Mouse (Mus musculus): ENCODE results near the gene Prss54.

Prss54 gene

GRCm38 (mm10) chr8:95576240-95576639 lies at the start of gene Prss54:
Gene Prss54, minus strand, starts transcription at chr8:95576340.
- in situ Hi-C loops (cut with MboI; ENCODE audit: low sequenced_read_pairs): no loop called here

DNA sequence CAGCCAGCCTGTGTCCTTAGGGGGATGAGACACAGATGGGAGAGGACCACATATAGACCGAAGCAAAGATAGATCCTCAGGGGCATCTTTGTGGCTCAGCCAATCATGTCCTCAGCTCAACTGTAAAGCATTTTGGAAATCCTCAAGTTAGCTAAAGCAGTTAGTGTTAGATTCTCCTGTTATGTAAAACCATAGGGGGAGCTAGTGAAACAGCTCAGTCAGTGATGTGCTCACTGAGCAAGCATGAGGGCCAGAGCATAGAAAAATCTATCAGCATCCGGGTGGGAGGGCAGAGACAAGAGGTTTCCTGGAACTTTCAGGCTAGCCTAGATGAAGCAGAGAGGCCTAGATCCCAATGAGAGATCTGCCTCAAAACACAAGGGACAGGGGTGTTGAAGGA lies 48.7 kb upstream of the Prss54 start:
- in situ Hi-C loops (cut with MboI; ENCODE audit: low sequenced_read_pairs): loop anchor here (25.0 kb wide), 1 partner anchor 287 kb away; no protein-coding TSS in a partner anchor

GRCm38 (mm10) chr8:95620046-95620445 lies 43.9 kb upstream of the Prss54 start:
- in situ Hi-C loops (cut with MboI; ENCODE audit: low sequenced_read_pairs): loop anchor here (25.0 kb wide), 1 partner anchor 292 kb away; no protein-coding TSS in a partner anchor

GRCm38 (mm10) chr8:95616383-95616782 lies 40.2 kb upstream of the Prss54 start:
- in situ Hi-C loops (cut with MboI; ENCODE audit: low sequenced_read_pairs): loop anchor here (25.0 kb wide), 1 partner anchor 296 kb away; no protein-coding TSS in a partner anchor

- in situ Hi-C loops (cut with MboI; ENCODE audit: low sequenced_read_pairs): loop anchor here (25.0 kb wide), 1 partner anchor 301 kb away; no protein-coding TSS in a partner anchor
Observed at GRCm38 (mm10) chr8:95611769-95612168, 35.6 kb upstream of the Prss54 start.

GRCm38 (mm10) chr8:95610749-95611148 lies 34.6 kb upstream of the Prss54 start:
- in situ Hi-C loops (cut with MboI; ENCODE audit: low sequenced_read_pairs): loop anchor here (25.0 kb wide), 1 partner anchor 302 kb away; no protein-coding TSS in a partner anchor

DNA sequence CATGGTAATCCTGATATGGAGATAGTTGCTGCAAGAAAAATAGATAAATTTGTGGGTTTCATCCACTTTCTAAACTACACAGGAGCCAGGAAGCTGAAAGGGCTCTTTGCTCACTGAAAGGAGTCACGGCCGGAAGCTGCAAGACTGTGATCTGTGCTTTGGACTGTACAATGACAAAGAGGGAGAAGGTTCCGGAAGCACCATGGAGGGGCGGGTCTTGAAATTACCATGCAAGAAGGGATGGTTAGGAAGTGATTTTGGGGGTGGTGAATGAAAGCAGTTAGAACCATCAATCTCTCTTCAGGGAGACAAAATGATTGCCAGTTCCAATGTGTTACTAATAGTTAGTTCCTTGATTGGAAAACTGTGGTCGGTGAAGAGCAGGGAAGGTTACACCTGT lies 33.3 kb upstream of the Prss54 start:
- in situ Hi-C loops (cut with MboI; ENCODE audit: low sequenced_read_pairs): loop anchor here (25.0 kb wide), 1 partner anchor 303 kb away; no protein-coding TSS in a partner anchor

- in situ Hi-C loops (cut with MboI; ENCODE audit: low sequenced_read_pairs): loop anchor here (25.0 kb wide), 1 partner anchor 305 kb away; no protein-coding TSS in a partner anchor
Observed at GRCm38 (mm10) chr8:95607210-95607609, 31.1 kb upstream of the Prss54 start.

DNA sequence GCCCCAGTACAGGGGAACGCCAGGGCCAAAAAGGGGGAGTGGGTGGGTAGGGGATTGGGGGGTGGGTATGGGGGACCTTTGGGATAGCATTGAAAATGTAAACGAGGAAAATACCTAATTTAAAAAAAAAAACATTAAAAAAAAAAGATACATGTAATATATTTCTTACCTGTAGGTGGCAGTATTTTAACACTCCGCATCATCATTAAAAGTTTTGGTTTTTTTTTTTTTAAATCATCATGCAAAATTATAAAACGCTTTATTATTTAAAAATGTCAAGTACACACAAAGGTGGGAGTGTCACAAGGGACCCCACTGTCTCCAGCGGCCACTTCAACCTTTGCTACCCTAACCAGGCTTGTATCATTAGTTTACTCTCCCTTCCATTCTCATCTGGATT lies 30.4 kb upstream of the Prss54 start:
- in situ Hi-C loops (cut with MboI; ENCODE audit: low sequenced_read_pairs): loop anchor here (25.0 kb wide), 1 partner anchor 306 kb away; no protein-coding TSS in a partner anchor

GRCm38 (mm10) chr8:95602168-95602567 lies 26.0 kb upstream of the Prss54 start:
- in situ Hi-C loops (cut with MboI; ENCODE audit: low sequenced_read_pairs): loop anchor here (5.0 to 25.0 kb wide), 2 partner anchors 80 to 310 kb away; no protein-coding TSS in a partner anchor

DNA sequence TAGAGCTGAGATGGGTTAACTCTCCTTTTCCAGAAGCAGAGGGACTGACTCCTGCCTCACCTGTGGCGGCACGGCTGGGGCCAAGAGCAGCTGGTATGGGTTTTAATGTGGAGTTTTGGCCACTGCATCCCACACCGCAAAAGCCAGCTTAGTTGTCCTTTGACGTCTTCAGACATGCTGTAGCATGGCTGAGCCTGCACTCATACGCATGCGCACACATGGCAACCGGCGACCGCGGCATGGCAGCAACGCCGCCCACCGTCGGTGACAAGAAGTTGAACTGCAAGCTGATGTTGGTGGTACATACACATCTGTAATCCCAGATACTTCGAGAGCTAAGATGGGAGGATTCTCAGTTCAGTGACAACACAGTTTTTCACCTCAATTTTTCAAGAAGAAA lies 25.2 kb upstream of the Prss54 start:
- in situ Hi-C loops (cut with MboI; ENCODE audit: low sequenced_read_pairs): loop anchor here (5.0 to 25.0 kb wide), 2 partner anchors 81 to 311 kb away; no protein-coding TSS in a partner anchor

- in situ Hi-C loops (cut with MboI; ENCODE audit: low sequenced_read_pairs): loop anchor here (5.0 to 25.0 kb wide), 2 partner anchors 82 to 312 kb away; no protein-coding TSS in a partner anchor
Observed at GRCm38 (mm10) chr8:95599861-95600260, 23.7 kb upstream of the Prss54 start.

DNA sequence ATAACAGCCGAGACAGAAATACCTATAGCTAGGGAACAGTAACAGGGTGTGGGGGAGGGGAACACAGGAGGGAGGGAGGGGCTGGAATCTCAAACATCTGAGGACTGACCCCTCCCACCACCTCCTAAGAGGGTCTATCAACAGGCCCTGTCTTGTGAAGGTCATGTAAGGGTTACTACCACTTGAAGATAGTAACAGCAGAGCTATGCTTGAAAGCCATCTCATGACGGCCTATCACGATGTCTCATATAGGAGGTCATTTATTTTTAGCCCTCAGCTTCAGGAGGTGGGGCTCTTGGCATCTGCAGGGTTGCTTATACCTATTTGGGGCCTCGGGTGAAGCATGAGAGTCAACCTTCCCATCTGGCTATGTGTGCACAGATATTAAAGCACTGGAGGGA lies 20.7 kb upstream of the Prss54 start:
- in situ Hi-C loops (cut with MboI; ENCODE audit: low sequenced_read_pairs): no loop called here

DNA sequence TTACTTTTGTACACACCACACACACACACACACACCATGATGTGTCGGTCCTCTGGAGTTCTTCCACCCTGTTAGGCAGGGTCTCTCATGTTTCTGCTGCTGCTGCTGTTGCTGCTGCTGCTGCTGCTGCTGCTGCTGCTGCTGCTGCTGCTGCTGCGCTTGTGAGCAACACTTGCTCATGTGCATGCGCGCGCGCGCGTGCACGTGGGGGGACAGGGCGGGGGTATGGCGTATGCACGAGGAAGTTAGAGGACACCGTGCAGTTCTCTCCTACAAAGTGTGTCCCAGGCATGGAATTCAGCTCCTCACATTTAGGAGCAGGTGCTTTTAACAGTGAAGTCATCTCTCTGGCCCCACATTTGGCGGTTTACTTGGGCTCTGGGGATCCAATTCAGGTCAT lies 19.0 kb upstream of the Prss54 start:
- in situ Hi-C loops (cut with MboI; ENCODE audit: low sequenced_read_pairs): no loop called here

DNA sequence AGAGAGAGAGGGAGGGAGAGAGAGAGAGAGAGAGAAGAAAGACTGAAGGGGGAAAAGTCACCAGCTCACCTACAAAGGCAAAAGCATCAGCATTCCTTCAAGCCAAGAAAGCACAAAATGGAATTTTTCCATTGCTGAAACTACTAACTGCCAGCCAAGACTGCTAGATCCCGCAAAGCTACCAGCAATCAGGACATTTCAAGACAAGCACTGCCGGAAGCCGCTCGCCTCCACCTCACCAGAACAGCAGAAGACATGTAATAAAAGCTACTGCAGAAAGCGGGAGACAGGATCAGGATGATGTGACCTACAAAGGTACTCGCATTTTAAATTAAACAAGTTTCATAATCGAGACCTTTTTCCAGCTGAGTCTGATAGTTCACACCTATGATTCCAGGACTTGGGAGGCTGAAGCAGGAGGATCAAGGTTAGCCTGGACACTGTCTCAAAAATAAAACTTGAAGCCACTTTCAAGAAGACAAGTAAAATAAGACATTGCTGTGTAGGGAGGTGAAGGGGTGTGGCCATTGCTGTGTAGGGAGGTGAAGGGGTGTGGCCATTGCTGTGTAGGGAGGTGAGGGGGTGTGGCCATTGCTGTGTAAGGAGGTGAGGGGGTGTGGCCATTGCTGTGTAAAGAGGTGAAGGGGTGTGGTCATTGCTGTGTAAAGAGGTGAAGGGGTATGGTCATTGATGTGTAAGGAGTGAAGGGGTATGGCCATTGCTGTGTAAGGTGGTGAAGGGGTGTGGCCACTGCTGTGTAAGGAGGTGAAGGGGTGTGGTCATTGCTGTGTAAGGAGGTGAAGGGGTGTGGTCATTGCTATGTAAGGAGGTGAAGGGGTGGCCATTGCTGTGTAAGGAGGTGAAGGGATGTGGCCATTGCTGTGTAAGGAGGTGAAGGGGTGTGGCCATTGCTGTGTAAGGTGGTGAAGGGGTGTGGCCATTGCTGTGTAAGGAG lies 17.6 kb upstream of the Prss54 start:
- in situ Hi-C loops (cut with MboI; ENCODE audit: low sequenced_read_pairs): no loop called here

GRCm38 (mm10) chr8:95592131-95592780 lies 16.1 kb upstream of the Prss54 start:
- in situ Hi-C loops (cut with MboI; ENCODE audit: low sequenced_read_pairs): no loop called here

- in situ Hi-C loops (cut with MboI; ENCODE audit: low sequenced_read_pairs): no loop called here
Observed at GRCm38 (mm10) chr8:95590539-95590938, 14.4 kb upstream of the Prss54 start.

- in situ Hi-C loops (cut with MboI; ENCODE audit: low sequenced_read_pairs): no loop called here
Observed at GRCm38 (mm10) chr8:95589282-95589681, 13.1 kb upstream of the Prss54 start.

DNA sequence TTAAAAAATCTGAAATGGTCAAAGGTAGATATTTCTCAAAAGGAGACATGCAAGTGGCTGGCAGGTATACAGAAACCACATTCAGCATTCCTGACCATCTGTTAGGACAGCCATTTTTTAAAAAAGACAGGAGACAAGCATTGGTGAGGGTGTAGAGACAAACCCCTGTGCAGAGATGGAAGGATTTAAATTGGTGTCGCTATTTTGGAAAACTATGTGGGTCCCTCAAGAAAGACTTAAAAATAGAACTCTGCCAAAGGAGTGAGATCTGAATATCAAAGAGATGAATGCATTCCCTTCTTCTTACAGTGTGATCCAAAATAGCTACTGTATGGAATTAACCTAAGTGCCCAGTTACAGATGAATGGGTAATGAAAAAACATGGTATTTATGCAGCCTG lies 11.2 kb upstream of the Prss54 start:
- in situ Hi-C loops (cut with MboI; ENCODE audit: low sequenced_read_pairs): no loop called here

DNA sequence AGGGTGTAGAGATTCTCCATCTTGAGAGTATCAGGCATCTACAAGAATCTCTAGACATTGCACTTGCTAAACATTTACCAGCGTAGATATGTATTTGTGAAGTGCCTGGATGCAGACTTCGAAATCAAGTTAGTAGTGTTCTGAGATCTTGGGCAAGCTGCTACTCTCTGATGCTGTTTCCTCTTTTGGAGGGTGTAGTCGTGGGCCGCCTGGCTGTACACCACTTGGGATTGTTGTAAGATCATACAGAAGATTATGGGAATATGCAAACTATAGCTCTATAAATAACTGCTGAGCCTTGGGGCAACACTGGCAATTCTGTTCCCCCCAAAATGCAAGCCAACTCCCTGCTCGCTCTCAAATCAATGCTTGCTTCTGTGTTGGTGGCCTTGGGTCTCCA lies 3.0 kb downstream of the Prss54 start:
- in situ Hi-C loops (cut with MboI; ENCODE audit: low sequenced_read_pairs): no loop called here

DNA sequence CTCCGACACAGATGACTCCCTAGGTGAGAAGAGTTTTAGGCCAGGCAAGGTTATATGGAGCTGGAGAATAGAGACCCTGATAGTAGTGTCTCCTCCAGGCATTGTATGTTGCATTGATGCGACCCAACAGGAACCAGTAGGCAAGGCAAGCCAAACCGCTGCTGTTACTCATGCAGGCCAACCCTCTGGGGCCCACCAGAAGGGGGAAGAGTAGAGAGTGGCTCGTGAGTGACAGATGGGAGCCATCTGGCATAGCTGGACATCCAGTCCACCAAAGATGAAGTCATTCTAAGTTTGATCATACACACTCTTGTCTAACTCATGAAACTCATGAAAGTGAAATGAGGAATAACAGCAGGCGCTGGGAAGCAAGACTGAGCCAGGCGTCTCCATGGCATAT lies 9.3 kb downstream of the Prss54 start:
- in situ Hi-C loops (cut with MboI; ENCODE audit: low sequenced_read_pairs): no loop called here

All from CH12F3 (cell line).